Mouse (Mus musculus): ENCODE results near the gene Gm6526.
"Not testable (repeated sequence)": the region's sequence is repeated elsewhere in the genome, so short reads cannot be mapped to it uniquely, and the experiment has no call there.

Gene Gm6526

DNA sequence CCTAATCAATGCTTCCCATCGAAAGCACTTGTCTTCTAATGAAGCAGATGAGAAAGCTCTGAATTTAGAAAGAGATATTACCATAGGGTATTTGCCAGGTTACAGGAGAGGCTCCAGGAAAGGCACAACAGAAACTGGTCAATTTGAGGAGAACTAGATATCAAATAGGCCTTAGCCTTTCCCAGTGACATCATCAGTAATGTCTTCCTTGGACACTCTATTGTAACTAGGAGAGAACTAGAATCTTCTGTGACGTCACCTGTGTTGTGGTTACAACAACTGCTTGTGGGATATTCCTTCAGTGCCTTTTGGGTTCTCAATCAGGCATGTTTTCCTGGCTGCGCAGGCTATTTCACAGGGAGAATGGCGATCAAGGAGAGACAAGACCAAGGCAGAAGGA is at the start of gene Gm6526:
Gene Gm6526, plus strand, starts transcription at position 301 of the 400 bp plus-strand sequence.
- DNase-seq (ENCODE audit: low spot score) = not testable (repeated sequence)

DNA sequence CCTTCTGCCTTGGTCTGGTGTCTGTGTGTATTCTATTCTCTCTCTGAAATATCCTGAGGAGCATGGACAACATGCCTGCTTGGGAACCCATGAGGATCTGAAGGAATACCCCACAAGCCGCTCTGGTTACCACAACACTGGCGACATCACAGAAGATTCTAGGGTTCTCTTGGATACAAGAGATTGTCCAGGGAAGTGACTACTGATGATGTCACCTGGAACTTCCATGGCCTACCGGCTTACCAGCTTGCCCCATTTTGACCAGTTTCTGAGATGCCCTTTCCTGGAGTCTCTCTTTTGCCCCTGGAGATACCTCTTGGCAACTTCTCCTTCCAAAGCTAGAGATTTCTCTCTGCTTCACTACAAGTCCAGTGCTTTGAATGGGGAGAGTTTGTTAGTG is 20.3 kb upstream of the Gm6526 start, which contains the start of gene Gm16506:
Gene Gm16506, minus strand, starts transcription at position 101 of the 400 bp plus-strand sequence.
- not testable (repeated sequence) for DNase-seq (ENCODE audit: low spot score)

DNA sequence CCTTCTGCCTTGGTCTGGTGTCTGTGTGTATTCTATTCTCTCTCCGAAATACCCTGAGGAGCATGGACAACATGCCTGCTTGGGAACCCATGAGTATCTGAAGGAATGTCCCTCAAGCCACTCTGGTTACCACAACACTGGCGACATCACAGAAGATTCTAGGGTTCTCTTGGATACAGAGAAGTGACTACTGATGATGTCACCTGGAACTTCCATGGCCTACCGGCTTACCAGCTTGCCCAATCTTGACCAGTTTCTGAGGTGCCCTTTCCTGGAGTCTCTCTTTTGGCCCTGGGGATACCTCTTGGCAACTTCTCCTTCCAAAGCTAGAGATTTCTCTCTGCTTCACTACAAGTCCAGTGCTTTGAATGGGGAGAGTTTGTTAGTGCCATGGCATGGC is 37.0 kb downstream of the Gm6526 start, which contains the start of gene Gm8180:
Gene Gm8180, minus strand, starts transcription at position 101 of the 400 bp plus-strand sequence.
- DNase-seq (ENCODE audit: low spot score) = not testable (repeated sequence)

DNA sequence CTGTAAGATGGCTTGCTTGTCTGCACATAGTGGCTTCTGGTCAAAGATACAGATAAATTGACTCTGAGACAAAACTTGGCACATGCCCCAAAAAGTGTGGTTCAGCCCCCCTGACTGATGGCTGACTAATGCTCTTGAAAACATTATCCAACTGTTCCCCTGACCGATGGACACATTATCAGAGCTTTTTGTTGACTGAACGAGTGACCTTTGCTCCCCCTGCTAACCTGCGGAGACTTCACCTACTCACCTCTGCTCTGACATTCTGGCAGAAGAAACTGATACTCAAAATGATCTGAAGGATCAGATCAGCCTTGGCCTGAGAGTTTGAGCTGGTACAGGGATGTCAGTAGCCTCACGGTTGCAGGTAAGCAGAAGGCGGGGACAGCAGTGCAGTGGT is 46.1 kb downstream of the Gm6526 start:
- DNase-seq (ENCODE audit: low spot score) = peak; percentile 60

DNA sequence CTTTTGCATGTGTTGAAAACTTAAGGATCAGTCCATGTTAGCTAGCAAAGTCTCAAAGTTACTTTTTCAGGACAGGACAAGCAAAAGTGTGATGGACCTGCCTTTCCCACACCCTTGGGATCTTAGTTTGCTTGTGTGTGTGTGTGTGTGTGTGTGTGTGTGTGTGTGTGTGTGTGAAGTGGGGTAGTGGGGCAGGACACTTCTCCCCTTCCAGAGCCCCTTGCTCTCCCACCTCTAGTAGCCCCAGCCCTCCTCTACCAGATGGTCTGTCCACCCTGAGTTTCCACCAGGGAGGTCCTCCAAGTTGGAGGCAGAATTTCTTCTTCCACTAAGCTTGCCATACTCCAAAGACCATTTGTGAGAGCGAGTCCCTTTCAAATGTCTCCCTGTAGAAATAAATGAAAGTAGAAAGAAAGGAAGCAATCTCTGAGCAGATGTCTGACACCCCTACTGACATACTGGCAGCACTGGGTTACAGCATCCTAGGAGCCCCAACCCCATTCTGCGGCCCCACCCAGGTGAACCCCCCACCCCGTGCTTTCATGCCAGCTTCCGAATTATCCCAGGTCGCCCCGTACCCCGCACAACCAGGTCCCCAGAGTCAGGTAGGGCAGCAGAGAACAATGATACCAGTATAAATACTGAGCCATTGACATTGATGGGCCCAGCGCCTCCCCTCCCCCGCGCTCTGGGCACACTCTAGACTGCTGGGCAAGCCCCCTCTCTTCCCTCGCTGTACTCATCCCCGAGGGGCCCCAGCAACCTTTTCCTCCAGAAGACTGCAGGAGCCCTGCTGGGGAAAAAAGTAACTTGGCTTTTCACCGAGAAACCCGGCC is 48.6 kb downstream of the Gm6526 start:
- peak; percentile 2 for DNase-seq (ENCODE audit: low spot score)

DNA sequence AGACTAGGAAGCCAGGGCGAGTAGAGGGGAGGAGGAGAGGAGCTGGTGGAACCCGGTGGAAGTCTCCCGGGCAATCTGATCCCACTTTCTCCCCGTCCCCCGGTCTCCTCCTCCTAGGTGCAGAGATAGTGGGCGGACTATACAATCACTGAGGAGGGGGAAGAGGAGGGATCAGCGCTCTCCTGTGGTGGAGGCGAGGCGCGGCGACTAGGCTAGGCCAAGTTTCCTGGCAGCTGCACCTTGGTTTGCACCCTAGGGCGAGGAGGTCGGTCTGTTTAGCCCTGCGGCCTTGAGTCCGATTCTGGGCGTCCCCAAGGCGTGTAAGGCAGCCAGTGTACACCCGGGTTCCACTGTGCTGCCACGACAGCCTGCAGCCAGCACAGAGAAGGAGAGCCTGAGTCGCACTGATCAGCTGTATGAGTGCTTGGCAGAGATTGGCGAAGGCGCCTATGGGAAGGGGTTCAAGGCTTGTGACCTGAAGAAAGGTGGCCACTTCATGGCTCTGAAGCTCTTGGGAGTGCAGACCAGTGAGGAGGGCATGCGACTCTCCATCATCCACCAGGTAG is 49.3 kb downstream of the Gm6526 start:
- DNase-seq (ENCODE audit: low spot score) = peak; percentile 22

DNA sequence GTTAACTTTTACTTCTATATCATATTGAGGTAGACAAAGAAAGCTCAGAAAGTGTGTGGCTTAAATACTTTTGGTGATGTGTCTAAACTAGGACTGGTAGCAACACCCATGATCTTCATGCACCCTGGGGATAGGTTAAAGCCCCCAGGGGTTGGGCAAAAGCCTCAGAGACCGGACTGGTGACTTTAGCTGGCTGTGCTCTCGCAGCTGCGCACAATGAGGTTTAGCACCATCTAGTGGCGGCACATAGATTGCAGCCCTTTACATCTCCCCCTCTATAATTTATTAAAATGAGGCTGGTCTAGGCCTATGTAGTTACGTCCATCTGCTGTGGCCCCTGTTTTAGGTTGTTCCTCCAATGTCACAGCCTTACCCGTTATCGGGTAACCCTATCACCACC is 56.8 kb downstream of the Gm6526 start:
- not testable (repeated sequence) for DNase-seq (ENCODE audit: low spot score)
